ENCODE assay signal across 16 mouse cellular contexts in genomic region chr14:62322581-62323344, GRCm38 (mm10). TPM values are rescaled to one million over a fixed set of nuclear protein-coding genes. Genes with fewer than 3 reads are reported as not detected.
A peak's percentile ranks its signal among the peaks of the same experiment; 100 is the strongest.
DNase-seq lines count a peak whose midpoint lies in the region; ATAC-seq and TF ChIP-seq lines count a peak whose summit lies in the region.
"Had no signal": no experiment of that assay in that cellular context is flagged by ENCODE, and none has a peak within 500 bp of the region (broad histone marks: within the 10 kb centered on the region; RNA-seq: fewer than 3 reads in every experiment).

No protein-coding gene starts in this region.

- no peaks in the 10 kb centered on the region for H3K36me3 ChIP-seq in forebrain, postnatal 0 days (ENCODE audit: insufficient read depth)
- H3K36me3 ChIP-seq in limb, embryonic 15.5 days, result no peaks in the 10 kb centered on the region
- H3K36me3 ChIP-seq: stomach, embryonic 15.5 days had no signal

- intact Hi-C loops in heart, postnatal 10 days (cut with DNase I), result no loop called here
- intact Hi-C loops in left cerebral cortex, adult 2 months (cut with DNase I), result no loop called here

- H3K4me2 ChIP-seq in forebrain, postnatal 0 days (ENCODE audit: low read depth), result no peak overlapping the region
- no peak overlapping the region for H3K4me2 ChIP-seq in limb, embryonic 15.5 days
- H3K4me2 ChIP-seq: liver, embryonic 11.5 days; stomach, embryonic 15.5 days had no signal

- TF ChIP-seq CTCF in forebrain, postnatal 0 days (IDR thresholded peaks at IDR 0.05; ENCODE audit: low read depth), result no peak
- TF ChIP-seq CTCF in left cerebral cortex, adult 2 months (IDR thresholded peaks at IDR 0.05), result no peak

- H3K4me3 ChIP-seq in forebrain, postnatal 0 days (ENCODE audit: low read depth, low read length), result no peak overlapping the region
- H3K4me3 ChIP-seq in limb, embryonic 15.5 days, result no peak overlapping the region
- H3K4me3 ChIP-seq in left cerebral cortex, adult 2 months, result no peak overlapping the region
- H3K4me3 ChIP-seq: stomach, embryonic 15.5 days had no signal

- H3K27ac ChIP-seq in forebrain, postnatal 0 days (ENCODE audit: low read depth, low read length), result no peak overlapping the region
- no peak overlapping the region for H3K27ac ChIP-seq in limb, embryonic 15.5 days
- no peak overlapping the region for H3K27ac ChIP-seq in left cerebral cortex, adult 2 months
- H3K27ac ChIP-seq: hindbrain, postnatal 0 days; stomach, embryonic 15.5 days had no signal

- H3K27me3 ChIP-seq in forebrain, postnatal 0 days (ENCODE audit: insufficient read depth, low read length), result no peaks in the 10 kb centered on the region
- no peaks in the 10 kb centered on the region for H3K27me3 ChIP-seq in limb, embryonic 15.5 days
- H3K27me3 ChIP-seq: stomach, embryonic 15.5 days had no signal

- peak; percentile 35 to 49 for DNase-seq in heart, postnatal 10 days
- DNase-seq in heart, postnatal 4 days, result no peak
- peak; percentile 12 for DNase-seq in ovary, adult 18-20 months (ENCODE audit: low spot score)
- no peak for DNase-seq in ovary, postnatal 10 days (ENCODE audit: low spot score)
- DNase-seq in forebrain, postnatal 0 days, result no peak
- no peak for DNase-seq in thymus, adult 18-20 months
- DNase-seq in left cerebral cortex, adult 2 months (ENCODE audit: extremely low spot score in 1 of 2, low spot score in 2 of 2), result no peak
- DNase-seq: cerebellum, adult 18-20 months; lung, postnatal 14 days; midbrain, embryonic 14.5 days; right cerebral cortex, postnatal 4 days had no signal

- 18% methylated on average over 6 of the region's 6 CpGs for WGBS in forebrain, postnatal 0 days
- WGBS in limb, embryonic 15.5 days, result 24% methylated on average over 6 of the region's 6 CpGs

- no peaks in the 10 kb centered on the region for H3K4me1 ChIP-seq in forebrain, postnatal 0 days (ENCODE audit: insufficient read depth)
- 0 out of 2 replicates have a peak, but pooled peaks cover 6% of the 10 kb centered on the region for H3K4me1 ChIP-seq in limb, embryonic 15.5 days

- peak; percentile 51; the same call in 1 of the 2 replicates for ATAC-seq in forebrain, postnatal 0 days
- ATAC-seq in limb, embryonic 15.5 days (ENCODE audit: insufficient number of reproducible peaks, low FRiP score, low TSS enrichment, low read depth), result peak; percentile 48; the same call in 1 of the 2 replicates
- ATAC-seq: hindbrain, postnatal 0 days had no signal

- H3K9ac ChIP-seq in forebrain, postnatal 0 days, result no peak overlapping the region
- no peak overlapping the region for H3K9ac ChIP-seq in limb, embryonic 15.5 days
- H3K9ac ChIP-seq: stomach, embryonic 15.5 days had no signal

- H3K9me3 ChIP-seq in forebrain, postnatal 0 days (ENCODE audit: low read length), result no peaks in the 10 kb centered on the region
- H3K9me3 ChIP-seq in limb, embryonic 15.5 days, result no peaks in the 10 kb centered on the region
- H3K9me3 ChIP-seq: stomach, embryonic 15.5 days had no signal

RNA-seq across cellular contexts. Expression of gene Dleu7, which starts 29.9 kb away (rescaled TPM):
- under 1 TPM in 1 of 2 experiments, not detected in 1; 0.17 TPM for total RNA-seq in heart, postnatal 10 days (2021)
- under 1 TPM; 0.18 to 0.21 TPM for total RNA-seq in heart, postnatal 4 days (2021)
- total RNA-seq in forebrain, postnatal 0 days (2014; rRNA removed), result 29.3 and 30.1 TPM in 2 replicates
- 15.8 and 19.6 TPM in 2 replicates for polyA plus RNA-seq in forebrain, postnatal 0 days (2015; fragmentation: Nextera tagmentation; extraction: Ambion mirVana)
- 0.88 and 1.2 TPM in 2 replicates for polyA plus RNA-seq in limb, embryonic 15.5 days (2015; fragmentation: Nextera tagmentation; extraction: Ambion mirVana)
- total RNA-seq in left cerebral cortex, adult 2 months (2021), result 1 to 10 TPM; 8.0 to 9.1 TPM
- total RNA-seq: heart, adult 18-20 months had no signal

RNA-seq across cellular contexts. Expression of gene Rnaseh2b, which starts 30.4 kb away (rescaled TPM):
- total RNA-seq in heart, postnatal 10 days (2021), result 10 to 100 TPM; 21.1 to 26.8 TPM
- total RNA-seq in heart, postnatal 4 days (2021), result 10 to 100 TPM; 34.9 to 35.5 TPM
- 20.7 and 21.3 TPM in 2 replicates for total RNA-seq in forebrain, postnatal 0 days (2014; rRNA removed)
- polyA plus RNA-seq in forebrain, postnatal 0 days (2015; fragmentation: Nextera tagmentation; extraction: Ambion mirVana), result 40.3 and 48.7 TPM in 2 replicates
- polyA plus RNA-seq in limb, embryonic 15.5 days (2015; fragmentation: Nextera tagmentation; extraction: Ambion mirVana), result 42.2 and 46.3 TPM in 2 replicates
- total RNA-seq in left cerebral cortex, adult 2 months (2021), result 10 to 100 TPM; 10.3 to 15.0 TPM

Comparison
In these comparisons a context has a peak if more than half of its experiments do, and no peak if none do; other contexts are left out.
1. DNase-seq: peak in heart, postnatal 10 days (2 of 2) and ovary, adult 18-20 months (single experiment); none in heart, postnatal 4 days (single experiment), ovary, postnatal 10 days (single experiment), forebrain, postnatal 0 days (single experiment), thymus, adult 18-20 months (0 of 2) and left cerebral cortex, adult 2 months (0 of 2).
2. RNA of gene Dleu7, which starts 29.9 kb away (total RNA-seq): 29.3 to 30.1 TPM in forebrain, postnatal 0 days and 8.0 to 9.1 TPM in left cerebral cortex, adult 2 months; 0.18 to 0.21 TPM in heart, postnatal 4 days and 0.17 TPM in heart, postnatal 10 days; every median in the first group is over 4 times any median in the second.